7 mouse cellular contexts compared by ENCODE assay signal in the genomic region with DNA sequence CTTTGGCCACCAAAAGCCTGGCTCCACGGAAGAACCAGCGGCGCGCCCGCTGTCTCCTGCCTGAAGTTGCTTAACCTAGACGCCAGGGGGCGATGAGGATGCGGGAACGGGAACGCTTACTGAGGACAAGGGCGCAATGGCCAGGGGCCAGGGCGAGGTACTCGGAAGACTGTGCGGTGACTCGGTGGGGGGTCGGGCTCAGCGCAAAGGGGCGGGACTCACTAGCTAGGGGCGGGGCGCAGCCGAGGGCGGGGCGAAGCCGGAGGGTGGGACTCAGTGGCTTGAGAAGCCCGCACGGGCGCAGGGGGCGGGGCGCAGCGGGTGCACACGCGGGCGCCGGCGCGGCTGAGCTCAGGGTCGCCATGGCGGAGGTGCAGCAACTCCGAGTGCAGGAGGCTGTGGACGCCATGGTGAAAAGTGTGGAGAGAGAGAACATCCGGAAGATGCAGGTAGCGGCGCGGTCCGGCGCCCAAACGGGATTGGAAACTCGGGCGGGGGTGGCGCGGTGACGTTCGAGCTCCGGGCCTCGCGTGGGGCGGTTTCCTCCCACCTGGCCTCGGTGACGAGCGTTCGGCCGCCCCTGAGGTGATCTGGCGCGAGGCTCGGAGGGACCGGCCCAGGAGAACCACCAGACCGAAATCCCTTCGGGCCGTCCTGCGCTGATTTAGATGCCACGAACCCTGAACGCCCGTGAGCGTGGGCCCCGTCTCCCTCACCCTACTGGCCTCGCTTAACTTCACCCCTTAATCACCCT. TPM values are rescaled to one million over a fixed set of nuclear protein-coding genes. Genes with fewer than 3 reads are reported as not detected.
DNase-seq lines count a peak whose midpoint lies in the region; ATAC-seq and TF ChIP-seq lines count a peak whose summit lies in the region.

A gene (plus strand): TSS at position 276 of the 754 bp plus-strand sequence.

- peak; percentile 98 for DNase-seq in adrenal gland, postnatal 10 days
- peak; percentile 100 for DNase-seq in embryonic facial prominence, embryonic 10.5 days (ENCODE audit: low spot score)
- DNase-seq in gonadal fat pad, adult 2 months (ENCODE audit: low read depth) = no peak
- DNase-seq in left cerebral cortex, postnatal 4 days = peak; percentile 99

- H3K4me2 ChIP-seq in intestine, postnatal 0 days (replicated peaks; ENCODE audit: low read depth) = peak within 1 kb of the TSS; percentile 98
- peak within 1 kb of the TSS; percentile 82 for H3K4me2 ChIP-seq in midbrain, embryonic 12.5 days (replicated peaks)

- H3K4me1 ChIP-seq in embryonic facial prominence, embryonic 10.5 days = peaks cover 19% of the 10 kb centered on the region
- H3K4me1 ChIP-seq in intestine, postnatal 0 days (replicated peaks; ENCODE audit: control insufficient read depth, insufficient read depth, low read length) = no peaks in the 10 kb centered on the region
- H3K4me1 ChIP-seq in midbrain, embryonic 12.5 days = peaks cover 18% of the 10 kb centered on the region
- H3K4me1 ChIP-seq in small intestine, adult 2 months (ENCODE audit: control insufficient read depth, insufficient read depth, insufficient read length, low read length) = peaks cover 10% of the 10 kb centered on the region

- H3K27me3 ChIP-seq in embryonic facial prominence, embryonic 10.5 days (replicated peaks; ENCODE audit: low read depth, poor library complexity, severe bottlenecking) = no peaks in the 10 kb centered on the region
- no peaks in the 10 kb centered on the region for H3K27me3 ChIP-seq in intestine, postnatal 0 days (replicated peaks; ENCODE audit: control insufficient read depth, insufficient read depth, low read length)
- no peaks in the 10 kb centered on the region for H3K27me3 ChIP-seq in midbrain, embryonic 12.5 days
- H3K27me3 ChIP-seq in small intestine, adult 2 months (ENCODE audit: control insufficient read depth, insufficient read depth, low read length) = no peaks in the 10 kb centered on the region

- ATAC-seq in intestine, postnatal 0 days = peak; percentile 94
- ATAC-seq in midbrain, embryonic 12.5 days (ENCODE audit: low FRiP score, low read depth) = peak; percentile 95

- peaks cover 26% of the 10 kb centered on the region for H3K36me3 ChIP-seq in embryonic facial prominence, embryonic 10.5 days (replicated peaks)
- H3K36me3 ChIP-seq in intestine, postnatal 0 days (ENCODE audit: control insufficient read depth, insufficient read depth) = peaks cover 6% of the 10 kb centered on the region; the same call in 1 of the 2 replicates
- peaks cover 10% of the 10 kb centered on the region; the same call in 1 of the 2 replicates for H3K36me3 ChIP-seq in midbrain, embryonic 12.5 days
- no peaks in the 10 kb centered on the region for H3K36me3 ChIP-seq in small intestine, adult 2 months (ENCODE audit: control insufficient read depth, insufficient read depth, low read length)

- peak within 1 kb of the TSS; percentile 82 for H3K4me3 ChIP-seq in embryonic facial prominence, embryonic 10.5 days
- H3K4me3 ChIP-seq in intestine, postnatal 0 days (ENCODE audit: low read depth, low read length) = peak within 1 kb of the TSS; percentile 58
- peak within 1 kb of the TSS; percentile 71 for H3K4me3 ChIP-seq in midbrain, embryonic 12.5 days
- peak within 1 kb of the TSS; percentile 73 for H3K4me3 ChIP-seq in small intestine, adult 2 months (ENCODE audit: low read depth, low read length)

- peak; percentile 8 for TF ChIP-seq POLR2A in small intestine, adult 2 months (IDR thresholded peaks at IDR 0.05; ENCODE audit: low read depth, low read length)

- peak; percentile 98 for TF ChIP-seq CTCF in intestine, postnatal 0 days (IDR thresholded peaks at IDR 0.05; ENCODE audit: low read depth)
- TF ChIP-seq CTCF in small intestine, adult 2 months (IDR thresholded peaks at IDR 0.05; ENCODE audit: extremely low read depth, insufficient read length, insufficient replicate concordance, low read depth, low read length) = peak; percentile 91

- peak within 1 kb of the TSS; percentile 71 for H3K9ac ChIP-seq in intestine, postnatal 0 days (ENCODE audit: low read depth, low read length)
- H3K9ac ChIP-seq in midbrain, embryonic 12.5 days (replicated peaks) = peak within 1 kb of the TSS; percentile 83

- peak within 1 kb of the TSS; percentile 92 for H3K27ac ChIP-seq in embryonic facial prominence, embryonic 10.5 days (replicated peaks)
- H3K27ac ChIP-seq in intestine, postnatal 0 days (ENCODE audit: low read depth, low read length) = peak within 1 kb of the TSS; percentile 90
- peak within 1 kb of the TSS; percentile 78 for H3K27ac ChIP-seq in midbrain, embryonic 12.5 days (replicated peaks)
- H3K27ac ChIP-seq in small intestine, adult 2 months (ENCODE audit: insufficient read depth, low read depth, low read length) = peak within 1 kb of the TSS; percentile 87

- intact Hi-C loops in left cerebral cortex, postnatal 4 days (cut with DNase I) = loop anchor here (2.0 to 10.0 kb wide), 2 partner anchors 237 to 341 kb away; a partner anchor contains a TSS

- H3K9me3 ChIP-seq in embryonic facial prominence, embryonic 10.5 days = no peaks in the 10 kb centered on the region
- no peaks in the 10 kb centered on the region for H3K9me3 ChIP-seq in intestine, postnatal 0 days (ENCODE audit: control insufficient read depth)
- H3K9me3 ChIP-seq in midbrain, embryonic 12.5 days = no peaks in the 10 kb centered on the region

- WGBS in embryonic facial prominence, embryonic 10.5 days = under 1% methylated on average over 76 of the region's 76 CpGs
- under 1% methylated on average over 69 of the region's 76 CpGs for WGBS in intestine, postnatal 0 days
- WGBS in midbrain, embryonic 12.5 days = under 1% methylated on average over 73 of the region's 76 CpGs
- under 1% methylated on average over 76 of the region's 76 CpGs for WGBS in small intestine, adult 2 months

RNA-seq across cellular contexts. Expression of the gene that starts here (rescaled TPM):
- total RNA-seq in adrenal gland, postnatal 10 days (2021) = 10 to 100 TPM; 75.1 to 80.4 TPM
- polyA plus RNA-seq in embryonic facial prominence, embryonic 10.5 days (2016; fragmentation: Nextera tagmentation; extraction: Ambion mirVana) = 191 and 201 TPM in 2 replicates
- 23.0 and 25.9 TPM in 2 replicates for polyA plus RNA-seq in gonadal fat pad, adult 2 months (2012; rRNA removed)
- polyA plus RNA-seq in intestine, postnatal 0 days (2015; fragmentation: Nextera tagmentation; extraction: Ambion mirVana) = 64.8 and 65.8 TPM in 2 replicates
- total RNA-seq in left cerebral cortex, postnatal 4 days (2021) = 10 to 100 TPM; 45.4 to 50.4 TPM
- polyA plus RNA-seq in midbrain, embryonic 12.5 days (2016; fragmentation: Nextera tagmentation; extraction: Ambion mirVana) = 118 and 120 TPM in 2 replicates
- polyA plus RNA-seq in small intestine, adult 2 months (2012; rRNA removed) = 14.6 and 15.5 TPM in 2 replicates
